8 mouse cellular contexts compared by ENCODE assay signal in the genomic region with DNA sequence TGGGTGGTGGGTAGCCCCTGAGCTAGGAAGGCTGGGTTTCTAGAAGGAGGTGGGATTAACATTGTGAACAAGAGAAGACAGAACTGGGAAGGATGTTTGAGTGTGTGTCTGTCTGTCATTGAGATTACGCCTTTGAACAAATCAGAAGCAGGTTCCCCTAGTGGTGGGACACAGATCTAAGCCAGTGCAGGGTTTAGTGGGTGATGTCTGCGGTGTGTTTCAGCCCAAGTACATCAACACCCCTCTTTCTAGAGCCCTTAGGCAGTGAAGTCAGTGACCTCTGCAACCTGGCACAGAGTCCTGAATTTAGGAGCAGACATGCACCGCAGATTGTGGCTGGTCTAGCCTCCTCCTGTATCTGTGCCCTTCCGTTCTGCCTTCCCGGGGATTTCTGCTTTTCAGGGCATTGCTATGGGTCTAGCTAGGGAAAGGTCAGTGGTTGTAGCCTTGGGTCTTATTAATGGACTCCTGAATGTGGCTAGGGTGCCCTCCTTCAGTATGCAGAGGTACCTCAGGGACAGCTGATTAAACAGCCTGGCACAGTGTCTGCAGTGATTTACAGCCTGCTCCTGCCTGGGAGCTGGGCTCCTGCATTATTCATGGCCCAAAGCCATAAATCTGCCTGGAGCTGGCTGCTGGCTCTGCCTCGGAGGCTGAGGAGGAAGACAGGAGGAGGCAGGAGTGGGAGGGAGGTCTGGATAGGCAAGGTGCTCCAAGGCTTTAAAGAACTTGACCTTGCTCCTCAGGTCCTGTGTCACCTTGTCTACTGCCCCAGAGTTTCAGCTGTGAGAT.
DNase-seq lines count a peak whose midpoint lies in the region; ATAC-seq and TF ChIP-seq lines count a peak whose summit lies in the region.

No protein-coding gene starts in this region.

- no peaks in the 10 kb centered on the region for H3K36me3 ChIP-seq in kidney, adult 2 months (ENCODE audit: control insufficient read depth, insufficient read depth, low read length)

- no peaks in the 10 kb centered on the region for H3K27me3 ChIP-seq in kidney, adult 2 months (replicated peaks; ENCODE audit: control insufficient read depth, insufficient read depth, low read length)

- DNase-seq in 3134 (ENCODE audit: extremely low read depth, insufficient read length, low spot score) = peak; percentile 39
- DNase-seq in adipocyte (ENCODE audit: low spot score) = peak; percentile 60
- peak; percentile 36 for DNase-seq in forelimb bud, embryonic 11.5 days (ENCODE audit: low read depth, low spot score)
- DNase-seq in kidney, adult 2 months = peak; percentile 65
- peak; percentile 45 to 74 for DNase-seq in left cerebral cortex, postnatal 25 days (ENCODE audit: low spot score in 2 of 2)
- peak; percentile 76 to 81 for DNase-seq in right cerebral cortex, postnatal 10 days (ENCODE audit: low spot score in 2 of 2)
- DNase-seq in urinary bladder, adult 2 months (ENCODE audit: low spot score) = no peak

- ATAC-seq in erythroblast, adult 5-6 weeks (replicated peaks; ENCODE audit: low FRiP score, poor library complexity, severe bottlenecking) = no peak

- H3K4me1 ChIP-seq in kidney, adult 2 months (ENCODE audit: control insufficient read depth, insufficient read depth, low read length) = 0 out of 2 replicates have a peak, but pooled peaks cover 3% of the 10 kb centered on the region

- intact Hi-C loops in left cerebral cortex, postnatal 25 days (cut with DNase I) = no loop called here

- no peak for TF ChIP-seq CTCF in kidney, adult 2 months (conservative IDR thresholded peaks at IDR 0.05; ENCODE audit: insufficient read depth, insufficient read length, low read depth, low read length)

- no peak overlapping the region for H3K27ac ChIP-seq in kidney, adult 2 months (ENCODE audit: insufficient read depth, low read depth, low read length)

- no peak overlapping the region for H3K4me3 ChIP-seq in kidney, adult 2 months (ENCODE audit: insufficient read depth, low read depth, low read length)

- no peak for TF ChIP-seq POLR2A in kidney, adult 2 months (IDR thresholded peaks at IDR 0.05; ENCODE audit: low read depth, low read length)

- 40% methylated on average over 6 of the region's 6 CpGs for WGBS in kidney, adult 2 months
